Mouse (Mus musculus): ENCODE data around the gene Slc16a14.
"Not testable (repeated sequence)": the region's sequence is repeated elsewhere in the genome, so short reads cannot be mapped to it uniquely, and the experiment has no call there.

The Slc16a14 gene

GRCm38 (mm10) chr1:84934503-84935333 is at the start of gene Slc16a14:
Slc16a14 (minus strand) TSS chr1:84935134.
- peak; percentile 45 to 72 for DNase-seq

GRCm38 (mm10) chr1:84961779-84962178 is 26.8 kb upstream of the Slc16a14 start:
- DNase-seq, result not testable (repeated sequence)

DNA sequence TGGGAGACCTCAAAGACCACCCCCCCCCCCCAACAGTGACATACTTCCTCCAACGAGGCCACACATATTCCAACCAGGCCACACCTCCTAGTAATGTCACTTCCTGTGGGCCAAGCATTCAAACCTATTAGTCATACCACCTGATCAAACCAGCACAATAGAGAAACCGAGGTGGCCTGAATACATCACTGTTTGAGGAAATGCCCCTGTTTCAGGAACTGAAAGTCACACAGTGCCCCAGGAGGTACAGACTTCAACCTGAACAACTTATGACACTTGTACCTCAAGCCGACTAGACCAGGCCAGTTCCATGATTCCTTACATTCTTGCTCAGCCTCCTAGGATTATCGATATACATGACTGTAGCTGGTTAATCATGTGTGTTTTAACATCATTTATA is 22.8 kb upstream of the Slc16a14 start:
- not testable (repeated sequence) for DNase-seq

GRCm38 (mm10) chr1:84956771-84957170 is 21.8 kb upstream of the Slc16a14 start:
- not testable (repeated sequence) for DNase-seq

- peak; percentile 48 to 73 for DNase-seq
These were observed 17.7 kb upstream of the Slc16a14 start for GRCm38 (mm10) chr1:84952456-84953181.

DNA sequence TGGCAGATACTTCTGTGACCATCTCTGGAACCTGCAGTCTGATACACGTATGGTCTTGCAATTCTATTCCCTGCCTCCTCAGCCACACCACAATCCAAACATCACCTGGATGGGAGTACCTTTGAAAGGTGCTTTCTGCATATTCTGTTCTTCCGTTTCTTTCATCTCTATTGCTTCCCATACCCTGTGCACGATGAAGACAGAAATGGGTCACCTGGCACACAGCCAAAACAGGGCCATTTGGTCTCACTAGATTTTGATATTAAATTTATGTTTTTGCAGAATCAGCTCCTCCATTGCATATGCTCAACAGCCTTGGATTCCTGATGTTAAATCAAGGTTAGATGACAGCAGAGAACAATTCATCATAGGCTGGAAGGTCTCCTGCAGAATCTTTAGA is 16.6 kb upstream of the Slc16a14 start:
- peak in 1 of 2 experiments; percentile 1 for DNase-seq

DNA sequence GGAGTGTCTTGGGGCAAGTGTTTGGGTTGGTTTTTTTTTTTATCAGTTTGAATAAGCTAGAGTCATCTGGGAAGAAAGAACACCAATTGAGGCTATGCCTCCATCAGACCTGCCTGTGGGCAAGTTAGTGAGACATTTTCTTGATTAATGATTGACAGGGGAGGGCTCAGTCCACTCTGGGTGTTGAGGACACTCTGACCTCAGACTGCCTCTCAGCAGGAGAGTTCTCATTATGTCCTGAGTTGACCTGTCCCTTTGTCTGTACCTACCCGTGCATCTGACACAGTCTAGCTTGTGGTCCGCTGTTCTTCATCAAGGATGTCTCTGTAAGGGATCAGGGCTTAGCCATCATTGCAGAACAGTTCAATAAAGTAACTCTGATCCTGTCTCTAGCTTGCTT is 12.5 kb upstream of the Slc16a14 start:
- peak; percentile 60 to 85 for DNase-seq

DNA sequence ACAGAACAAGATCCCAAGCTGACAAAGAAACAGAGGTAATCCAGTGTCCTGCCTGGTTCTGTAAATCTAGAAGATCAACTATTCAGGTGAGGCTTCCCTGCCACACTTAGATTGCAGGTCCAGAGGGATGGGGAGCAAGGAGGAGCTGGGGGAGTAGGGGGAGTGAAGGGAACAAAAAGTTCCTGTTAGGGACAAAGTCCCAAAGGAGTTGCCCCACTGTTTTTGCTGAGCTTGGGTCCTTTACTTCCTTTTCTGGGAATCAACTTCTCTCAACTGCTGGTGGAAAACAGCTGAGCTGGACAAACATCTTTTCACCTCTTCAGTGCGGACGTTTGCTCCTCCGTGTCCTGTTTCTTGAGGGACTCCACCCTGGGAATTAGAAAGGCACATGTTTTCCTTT is 11.0 kb upstream of the Slc16a14 start:
- DNase-seq, result peak; percentile 27 to 75

GRCm38 (mm10) chr1:84943549-84943948 is 8.6 kb upstream of the Slc16a14 start:
- no peak for DNase-seq

GRCm38 (mm10) chr1:84942666-84943065 is 7.7 kb upstream of the Slc16a14 start:
- no peak for DNase-seq

DNA sequence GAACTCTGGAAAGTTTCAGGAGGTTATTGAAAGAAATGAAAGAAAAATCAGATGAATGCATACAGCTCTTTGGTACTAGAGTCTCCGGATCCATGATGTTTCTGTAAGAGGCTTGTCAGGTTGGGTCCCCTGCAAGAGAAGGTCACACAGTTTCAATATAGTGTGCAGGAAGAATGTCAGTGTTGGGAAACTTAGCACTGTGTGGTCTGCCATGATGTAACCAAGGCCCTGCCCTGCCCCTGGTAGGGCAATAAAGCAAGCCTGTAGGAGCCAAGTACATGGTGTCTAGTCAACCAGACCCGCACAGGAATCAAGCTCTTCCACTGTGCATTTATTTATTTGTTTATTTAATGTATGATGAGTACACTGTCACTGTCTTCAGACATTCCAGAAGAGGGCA is 5.4 kb upstream of the Slc16a14 start:
- no peak for DNase-seq

DNA sequence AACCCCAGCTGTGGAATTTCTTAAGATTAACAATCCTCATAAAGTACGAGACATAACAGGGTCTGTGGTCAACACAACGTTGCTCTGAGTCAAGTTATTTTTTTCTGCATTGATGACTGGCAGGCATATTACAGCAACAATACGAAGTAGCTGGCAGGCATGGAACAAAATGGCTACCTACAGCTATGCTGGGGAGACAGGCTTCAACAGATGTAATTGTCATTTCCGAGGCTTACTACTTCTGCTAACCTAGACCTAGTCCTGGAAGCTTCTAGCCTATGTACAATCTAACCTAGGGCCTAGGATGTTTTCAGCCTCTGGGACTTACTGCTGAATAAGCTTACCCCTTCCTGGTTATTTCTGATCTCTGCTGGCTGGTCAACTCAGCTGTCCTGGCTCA is 4.5 kb upstream of the Slc16a14 start:
- no peak for DNase-seq

- no peak for DNase-seq
These were observed 2.0 kb upstream of the Slc16a14 start for GRCm38 (mm10) chr1:84936716-84937510.

DNA sequence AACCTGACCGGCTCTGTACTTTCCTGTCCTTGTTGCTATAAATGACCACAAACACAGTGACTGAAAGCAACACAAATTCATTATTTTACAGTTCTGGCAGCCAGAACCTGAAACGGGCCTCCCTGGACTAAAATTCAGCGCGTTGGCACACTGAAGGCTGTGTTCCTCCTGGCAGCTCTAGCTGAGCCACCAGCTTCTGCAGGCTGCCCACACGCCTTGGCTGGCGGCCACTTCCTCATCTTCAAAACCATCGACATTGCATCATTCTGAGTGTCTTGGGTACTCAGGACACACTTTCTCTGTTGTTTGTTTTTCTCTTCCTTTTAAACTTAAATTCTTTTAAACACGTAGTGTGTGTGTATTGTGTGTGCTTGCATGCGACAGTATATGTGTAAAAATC is 734 bp upstream of the Slc16a14 start:
- DNase-seq, result peak; percentile 66 to 85

- peak in 1 of 2 experiments; percentile 39 for DNase-seq
These were observed 807 bp downstream of the Slc16a14 start for GRCm38 (mm10) chr1:84934151-84934502.

DNA sequence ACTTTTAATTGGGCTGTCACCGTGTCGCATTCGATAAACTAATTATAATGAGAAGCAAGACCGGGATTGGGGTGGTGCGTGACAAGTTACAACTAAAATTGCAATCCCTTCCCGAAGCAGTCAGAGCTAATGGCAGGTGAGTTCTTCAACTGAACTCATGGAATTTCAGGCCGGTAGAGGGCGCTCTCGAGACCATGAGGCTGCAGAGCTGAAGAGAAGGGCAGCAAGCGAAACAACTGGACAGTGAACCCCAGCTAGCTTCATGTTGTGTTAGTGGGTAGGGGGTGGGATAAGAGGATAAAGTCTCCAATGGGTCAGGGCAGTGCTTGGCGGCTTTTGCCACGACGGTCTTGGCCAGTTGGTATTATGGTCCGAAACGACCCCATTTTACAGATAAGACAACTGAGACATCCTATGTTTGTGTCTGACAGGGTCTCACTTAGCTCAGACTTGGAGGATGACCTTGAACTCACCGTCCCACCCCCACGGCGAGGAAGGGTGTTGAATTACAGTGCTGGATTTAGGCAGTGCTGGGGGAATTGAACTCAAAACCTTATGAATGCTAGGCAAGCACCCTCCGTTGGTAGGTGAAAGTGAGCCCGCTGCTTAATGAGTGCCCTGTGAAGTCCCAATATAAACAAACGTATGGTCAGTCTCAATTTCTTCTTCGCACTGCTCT is 1.3 kb downstream of the Slc16a14 start:
- peak; percentile 90 to 93 for DNase-seq

GRCm38 (mm10) chr1:84925599-84925998 is 9.3 kb downstream of the Slc16a14 start:
- DNase-seq, result no peak

DNA sequence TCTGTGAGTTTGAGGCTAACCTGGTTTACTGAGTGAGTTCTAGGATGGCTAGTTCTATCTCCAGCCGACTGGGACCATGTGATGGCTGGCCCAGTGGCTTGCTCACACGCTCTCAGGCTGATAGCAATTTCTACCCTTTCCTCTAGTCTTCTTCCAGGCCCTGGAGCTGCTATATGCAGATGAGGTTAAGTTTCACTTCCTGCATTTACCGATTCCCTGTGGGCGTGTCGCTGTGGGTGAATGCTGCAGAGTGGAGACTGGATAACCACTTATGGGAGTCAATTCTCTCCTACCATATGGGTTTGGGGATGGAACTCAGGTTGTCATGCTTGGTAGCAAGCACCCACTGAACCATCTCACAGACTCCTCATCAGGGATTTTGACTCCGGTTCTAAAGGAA is 10.8 kb downstream of the Slc16a14 start:
- no peak for DNase-seq

DNA sequence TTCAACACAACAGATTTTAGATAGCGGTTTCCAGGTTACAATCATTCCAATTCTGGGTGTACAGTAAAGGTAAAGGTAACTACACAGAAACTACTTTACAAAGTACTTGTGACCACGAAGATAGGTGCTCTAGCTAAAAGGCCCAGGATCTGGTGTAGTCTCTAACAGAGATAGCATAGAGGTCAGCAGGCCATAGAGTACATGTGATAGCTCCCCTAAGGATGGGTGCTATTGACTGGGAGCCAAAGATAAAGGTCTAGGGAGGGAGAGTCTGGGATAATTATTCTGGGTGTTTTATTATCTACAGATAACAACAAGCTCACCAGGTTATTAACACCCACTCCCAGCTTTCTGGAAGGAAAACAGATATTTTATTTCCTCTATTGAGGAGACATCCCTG is 11.5 kb downstream of the Slc16a14 start:
- no peak for DNase-seq

DNA sequence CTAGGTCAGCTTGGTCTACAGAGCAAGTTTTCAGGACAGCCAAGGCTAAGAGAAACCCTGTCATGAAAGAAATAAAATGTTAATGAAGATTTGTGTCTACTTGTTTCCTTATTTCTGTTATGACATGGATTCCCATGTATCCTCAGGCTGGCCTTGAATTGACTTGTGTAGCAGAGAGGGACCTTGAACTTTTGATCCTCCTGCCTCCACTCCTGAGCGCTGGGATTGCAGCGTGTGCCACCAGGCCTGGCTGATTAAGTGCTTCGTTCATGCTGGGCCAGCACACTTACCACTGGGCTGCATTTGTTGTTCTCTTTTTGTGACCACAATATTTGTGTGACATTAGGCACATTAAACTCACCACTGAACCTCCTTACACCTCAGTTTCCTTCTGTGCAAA is 16.1 kb downstream of the Slc16a14 start:
- DNase-seq, result peak in 1 of 2 experiments; percentile 27

GRCm38 (mm10) chr1:84915010-84915409 is 19.9 kb downstream of the Slc16a14 start:
- peak in 1 of 2 experiments; percentile 7 for DNase-seq

DNA sequence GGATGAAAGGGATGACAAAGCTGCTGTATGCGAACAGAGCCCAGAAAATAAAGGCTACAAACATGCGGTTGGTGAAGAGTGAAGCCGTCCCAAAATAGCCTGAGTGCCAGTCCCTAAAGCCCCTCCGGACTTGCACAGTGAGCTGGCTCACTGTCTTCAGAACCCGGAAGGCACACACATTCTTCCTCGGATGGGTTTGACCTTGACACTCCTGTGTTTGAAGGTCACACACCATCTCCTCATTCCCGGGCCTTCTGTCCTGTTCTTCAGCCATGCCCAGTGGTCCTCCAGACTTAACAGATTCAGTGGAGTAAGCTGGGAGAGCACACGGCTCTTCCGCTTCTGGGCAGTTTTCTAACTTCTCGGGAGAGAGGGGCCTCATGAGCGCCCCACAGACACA is 22.4 kb downstream of the Slc16a14 start:
- no peak for DNase-seq

All from kidney, postnatal 25 days (tissue).